Mouse (Mus musculus): ENCODE measurements around the gene Zfand2b.

- TF ChIP-seq MYOG (IDR thresholded peaks at IDR 0.05; ENCODE audit: control insufficient read depth in 1 of 3, insufficient read depth in 1 of 3, insufficient read length in 2 of 3, low read depth in 2 of 3) (no peak), CEBPB (IDR thresholded peaks at IDR 0.05; ENCODE audit: insufficient read depth, poor library complexity, severe bottlenecking) (no peak), POLR2A (IDR thresholded peaks at IDR 0.05; ENCODE audit: insufficient read length, low read depth) (no peak), USF1 (IDR thresholded peaks at IDR 0.05; ENCODE audit: low read depth) (no peak), MAX (IDR thresholded peaks at IDR 0.05; ENCODE audit: low read depth) (no peak), TCF3 (IDR thresholded peaks at IDR 0.05; ENCODE audit: insufficient read length, low read depth) (no peak), E2F4 (IDR thresholded peaks at IDR 0.05; ENCODE audit: insufficient read depth) (no peak)
Measured at GRCm38 (mm10) chr1:75219531-75219930, 51.1 kb downstream of the Zfand2b start, which contains the start of gene Tuba4a.

Measured in myocyte (in vitro differentiated cells).